Mouse (Mus musculus) cerebellum, adult 9-10 months (tissue): ENCODE measurements around the gene Myo5a.

Experiments
- DNase-seq: peaks from one replicate; pipeline ENCODE4 v3.0.0; 2022

Gene Myo5a

GRCm38 (mm10) chr9:75070457-75071028, at the start of gene Myo5a:
TSS of gene Myo5a (plus strand) at chr9:75071015.
- DNase-seq: no peak

DNA sequence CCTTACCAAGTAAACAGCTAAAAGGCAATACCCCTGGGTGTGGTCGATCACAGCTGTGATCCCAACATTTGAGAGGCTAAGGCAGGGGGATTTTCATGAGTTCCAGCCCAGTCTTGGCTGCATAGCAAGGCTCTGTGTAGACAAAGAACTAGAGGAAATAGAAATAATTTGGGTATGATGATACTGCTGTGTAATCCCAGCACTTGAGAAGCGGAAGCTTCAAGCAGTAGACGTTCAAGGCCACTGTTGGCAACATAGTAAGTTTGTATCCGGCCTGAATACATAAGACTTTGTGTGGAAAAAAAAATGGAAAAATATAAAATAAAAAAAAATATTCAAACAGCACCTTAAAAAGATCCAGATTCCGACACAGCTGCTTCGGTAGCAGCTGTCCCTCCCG, 48.3 kb upstream of the Myo5a start:
- DNase-seq: no peak

GRCm38 (mm10) chr9:75023150-75023894, 47.5 kb upstream of the Myo5a start:
- no peak for DNase-seq

GRCm38 (mm10) chr9:75024089-75024488, 46.7 kb upstream of the Myo5a start:
- DNase-seq: no peak

- DNase-seq: no peak
These were observed 45.1 kb upstream of the Myo5a start for GRCm38 (mm10) chr9:75025689-75026088.

GRCm38 (mm10) chr9:75032408-75032807, 38.4 kb upstream of the Myo5a start:
- no peak for DNase-seq

DNA sequence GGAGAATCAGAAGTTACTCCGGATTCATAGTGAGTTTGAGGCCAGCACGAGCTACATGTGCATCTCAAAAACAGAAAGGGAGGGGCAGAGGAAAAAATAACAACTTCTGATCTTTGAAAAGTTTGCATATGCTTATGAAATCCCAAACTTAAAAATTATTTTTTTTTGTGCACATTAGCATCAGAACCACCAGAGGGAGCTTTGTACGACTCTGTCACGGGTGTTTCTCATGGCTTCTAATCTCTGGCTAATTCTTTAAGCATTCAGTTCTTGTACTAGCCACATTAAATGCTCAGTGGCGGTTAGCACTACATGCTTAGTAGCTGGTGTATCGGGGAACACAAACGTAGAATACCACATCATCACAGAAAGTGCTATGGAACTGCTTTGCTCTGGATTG, 37.7 kb upstream of the Myo5a start:
- no peak for DNase-seq

- no peak for DNase-seq
These were observed 36.1 kb upstream of the Myo5a start for GRCm38 (mm10) chr9:75034691-75035090.

GRCm38 (mm10) chr9:75035944-75036343, 34.9 kb upstream of the Myo5a start:
- DNase-seq: no peak

DNA sequence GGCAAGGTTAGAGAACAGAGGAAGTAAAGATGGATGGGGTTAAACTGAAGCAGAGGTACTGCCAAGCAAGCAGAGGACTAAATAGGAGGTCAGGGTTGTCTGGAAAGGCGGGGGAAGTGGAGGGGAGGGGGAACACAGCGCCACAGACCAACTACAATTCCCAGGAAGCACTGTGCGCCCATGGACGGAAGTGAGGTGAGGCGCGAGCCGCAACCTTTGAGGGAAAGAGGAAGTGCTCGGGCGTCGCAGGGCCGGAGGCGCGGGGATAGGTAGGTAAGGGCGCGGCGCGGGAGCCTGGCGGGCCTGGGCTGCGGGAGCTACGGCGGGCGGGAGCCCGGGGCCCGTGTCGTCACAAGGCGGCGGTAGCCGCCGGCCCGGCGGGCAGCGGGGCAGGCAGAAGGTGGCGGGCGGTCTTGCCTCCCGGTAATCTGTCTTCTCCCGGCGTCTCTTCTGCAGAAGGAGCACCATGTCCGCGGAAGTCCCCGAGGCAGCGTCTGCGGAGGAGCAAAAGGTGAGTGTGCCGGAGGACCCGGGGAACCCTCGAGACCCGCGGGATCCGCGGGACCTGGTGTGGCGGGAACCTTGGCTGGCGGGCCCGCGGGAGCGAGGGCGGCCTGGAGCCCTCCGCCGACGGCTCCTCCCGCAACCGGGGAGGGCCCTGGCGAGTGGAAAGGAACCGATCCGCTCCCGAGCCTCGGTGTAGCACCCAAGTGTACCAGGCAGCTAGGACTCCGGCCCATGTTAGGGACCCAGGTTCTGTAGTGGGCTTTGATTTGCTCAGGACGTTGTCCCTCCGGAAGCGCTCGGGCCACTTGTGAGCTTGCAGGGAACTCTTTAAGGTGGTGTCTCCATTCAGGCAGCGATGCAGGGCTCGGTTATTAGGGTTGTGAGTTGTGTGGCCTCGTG, 33.1 kb upstream of the Myo5a start, which contains the start of gene Arpp19:
Gene Arpp19 (plus strand): TSS at position 164 of the 906 bp plus-strand sequence.
- DNase-seq: peak; percentile 88

- DNase-seq: no peak
These were observed 32.5 kb upstream of the Myo5a start for GRCm38 (mm10) chr9:75038357-75038688.

DNA sequence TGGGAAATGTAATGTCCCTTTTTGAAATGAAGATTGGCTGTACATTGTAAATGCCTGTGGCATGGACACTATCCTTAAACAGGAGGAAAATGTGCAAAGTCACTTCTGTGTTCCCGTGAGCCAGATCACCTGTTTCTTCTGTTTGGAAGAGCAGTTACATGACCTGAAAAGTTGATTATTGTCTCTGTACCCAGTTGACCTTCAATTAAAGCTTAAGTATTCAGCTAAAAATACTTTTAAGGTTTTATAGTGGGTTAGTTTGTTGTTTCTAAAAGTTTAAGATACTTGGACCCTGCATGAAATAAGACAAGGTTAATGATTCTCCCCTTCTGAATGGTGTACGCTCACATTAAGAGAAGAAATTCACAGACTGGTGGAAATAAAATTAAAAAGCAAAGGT, 30.2 kb upstream of the Myo5a start:
- DNase-seq: no peak

GRCm38 (mm10) chr9:75041840-75042525, 28.8 kb upstream of the Myo5a start:
- DNase-seq: no peak

DNA sequence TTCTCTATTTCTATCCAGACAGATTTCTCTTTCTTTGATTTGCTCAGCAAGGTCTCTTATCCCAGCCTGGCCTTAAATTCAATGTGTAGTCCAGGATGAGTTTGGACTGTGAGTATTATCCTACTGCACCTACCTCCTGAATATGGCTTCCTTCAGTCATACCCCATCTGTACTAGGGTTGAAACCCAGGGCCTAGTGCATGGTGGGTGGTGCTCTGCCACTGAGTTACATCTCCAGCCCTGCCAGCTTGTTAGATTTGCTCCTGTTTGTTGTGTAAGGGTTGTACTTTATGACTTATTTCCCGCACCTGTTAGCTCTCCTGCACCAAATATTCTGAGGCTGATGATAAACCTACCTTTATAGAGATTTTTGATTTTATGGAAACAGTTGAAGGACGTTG, 27.6 kb upstream of the Myo5a start:
- DNase-seq: no peak

DNA sequence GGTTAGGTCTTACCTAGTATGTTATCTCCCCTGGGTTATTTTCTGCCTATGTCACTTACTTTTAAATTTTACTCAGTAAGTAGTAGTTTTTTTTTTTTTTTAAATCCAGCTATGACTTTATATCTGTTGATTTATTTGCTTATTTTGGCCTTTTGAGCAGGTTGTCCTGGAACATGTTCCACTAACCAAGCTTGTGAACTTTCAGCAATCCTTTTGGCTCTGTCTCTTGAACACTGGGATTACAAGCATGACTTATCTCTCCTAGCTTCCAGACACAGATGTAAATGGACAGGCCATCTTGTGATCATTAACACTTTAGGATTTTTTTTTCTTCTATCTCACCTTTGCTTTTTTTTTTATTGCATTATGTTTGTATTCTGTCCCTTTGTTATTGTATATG, 23.7 kb upstream of the Myo5a start:
- no peak for DNase-seq

- DNase-seq: no peak
These were observed 21.7 kb upstream of the Myo5a start for GRCm38 (mm10) chr9:75049100-75049499.

DNA sequence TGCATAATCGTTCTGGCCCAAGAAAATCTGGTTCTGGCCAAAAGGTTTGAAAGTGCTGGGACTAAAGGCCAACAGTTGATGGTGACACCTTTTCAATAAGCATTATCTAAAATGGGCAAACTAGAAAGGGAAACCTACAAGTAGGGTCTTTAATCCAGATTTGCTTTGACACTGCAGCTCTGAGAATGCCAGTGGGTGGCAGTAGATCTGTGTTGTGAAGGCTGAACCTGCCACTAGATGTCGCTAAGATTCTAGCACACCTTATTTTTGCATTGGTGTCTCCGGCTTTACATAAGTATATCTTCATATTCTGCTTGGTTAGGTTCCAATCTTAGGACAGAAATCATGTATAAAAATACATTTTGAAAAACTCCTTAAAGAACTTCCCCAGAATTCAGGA, 20.8 kb upstream of the Myo5a start:
- peak; percentile 91 for DNase-seq

DNA sequence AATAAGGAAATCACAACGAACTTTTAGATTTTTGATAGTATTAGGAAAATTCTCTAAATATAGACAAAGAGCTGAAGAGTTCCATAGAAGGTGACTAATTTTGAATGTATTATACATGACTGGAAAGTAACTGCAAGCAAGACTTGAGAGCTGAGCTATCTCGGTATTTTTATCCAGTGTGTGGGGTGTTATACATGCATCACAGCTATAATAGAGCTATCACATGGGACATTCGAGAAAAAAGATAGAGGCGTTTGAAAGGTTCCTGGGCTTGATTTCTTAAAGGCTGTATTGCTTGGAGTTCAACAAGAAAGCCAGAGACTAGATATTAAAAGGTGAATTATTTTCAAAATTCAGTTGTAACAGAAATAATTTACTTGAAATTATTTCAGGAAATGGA, 19.0 kb upstream of the Myo5a start:
- no peak for DNase-seq

- DNase-seq: no peak
These were observed 15.8 kb upstream of the Myo5a start for GRCm38 (mm10) chr9:75055046-75055445.

DNA sequence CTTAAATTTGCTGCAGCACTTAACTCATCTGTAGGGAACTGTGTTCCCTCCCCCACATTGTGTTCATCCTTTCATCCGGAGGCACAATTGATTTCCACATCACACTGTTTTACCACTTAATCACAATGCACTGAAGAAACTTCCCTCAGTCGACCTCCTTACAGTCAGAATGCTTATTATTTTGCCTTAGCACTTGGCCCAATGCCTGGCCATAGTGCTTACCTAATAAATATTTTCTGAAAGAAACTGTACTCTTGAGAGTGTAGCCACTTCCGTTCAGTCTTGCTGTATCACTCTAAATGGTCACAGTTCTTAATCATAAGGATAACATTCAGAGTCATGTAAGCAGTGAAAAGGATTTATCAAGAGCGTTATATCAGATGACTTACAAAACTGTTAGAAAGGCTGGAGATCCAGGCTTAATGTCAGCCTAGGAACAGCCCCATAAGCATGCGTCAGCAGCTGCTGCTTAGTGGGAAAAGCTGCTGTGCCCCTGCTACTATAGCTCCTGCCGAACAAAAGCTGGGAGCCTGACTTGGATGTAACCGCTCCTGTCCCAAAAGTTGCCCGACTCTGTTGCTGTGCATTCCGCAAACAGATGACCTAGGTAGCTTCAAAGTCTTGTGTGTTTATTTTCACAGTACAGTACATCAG, 6.0 kb upstream of the Myo5a start:
- DNase-seq: no peak

- peak; percentile 84 for DNase-seq
These were observed 352 bp downstream of the Myo5a start for GRCm38 (mm10) chr9:75071029-75071705.

DNA sequence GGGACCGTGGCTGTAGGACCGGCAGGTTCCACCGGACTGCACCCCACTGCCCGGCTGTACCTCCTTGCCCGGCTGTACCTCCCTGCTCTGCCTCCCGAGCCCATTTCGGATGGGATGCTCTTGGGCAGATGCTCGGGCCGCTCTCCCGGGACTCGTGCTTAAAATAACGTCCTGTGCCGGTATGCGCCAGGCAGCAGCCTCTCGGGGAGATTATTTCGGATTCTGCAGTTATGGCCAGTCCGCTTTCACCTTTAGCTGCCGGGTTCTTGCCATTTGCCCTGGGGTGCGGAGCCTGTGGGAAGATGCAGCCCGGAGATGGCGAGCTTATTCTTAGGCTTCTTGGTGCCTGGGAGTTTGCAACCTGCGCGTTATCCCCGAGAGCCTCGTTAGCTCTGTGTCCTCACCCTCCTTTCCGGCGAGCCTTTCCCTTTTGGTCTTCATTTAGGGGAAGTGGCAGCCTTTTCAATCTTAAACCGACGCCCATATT, 934 bp downstream of the Myo5a start:
- peak; percentile 66 for DNase-seq
